In the genomic region with DNA sequence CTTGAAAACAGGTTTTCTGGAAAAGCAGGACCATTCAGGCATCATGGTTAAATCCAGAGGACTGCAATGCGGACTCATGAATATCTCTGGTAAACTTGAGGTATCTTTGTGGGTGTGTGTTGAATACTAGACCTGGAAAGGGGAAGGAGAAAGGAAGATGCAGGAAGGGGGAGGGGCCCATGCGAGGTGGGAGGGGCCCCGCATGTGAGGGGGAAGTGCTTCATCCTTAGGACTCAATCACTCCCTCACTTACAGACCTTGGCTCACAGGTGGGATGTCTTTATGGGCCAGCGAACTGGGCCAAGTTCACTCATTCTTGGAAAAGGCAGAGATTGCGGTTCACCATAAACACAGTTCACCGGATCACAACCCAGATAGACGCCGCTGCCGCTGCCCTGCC, we compare ENCODE assay signal across 11 mouse cellular contexts. TPM values are rescaled to one million over a fixed set of nuclear protein-coding genes. Genes with fewer than 3 reads are reported as not detected.
DNase-seq lines count a peak whose midpoint lies in the region; ATAC-seq and TF ChIP-seq lines count a peak whose summit lies in the region.
"Had no signal": no experiment of that assay in that cellular context is flagged by ENCODE, and none has a peak within 500 bp of the region (broad histone marks: within the 10 kb centered on the region; RNA-seq: fewer than 3 reads in every experiment).

No protein-coding gene starts in this region.

- H3K9me3 ChIP-seq in hindbrain, embryonic 10.5 days, result no peaks in the 10 kb centered on the region
- H3K9me3 ChIP-seq in hindbrain, embryonic 16.5 days (ENCODE audit: control insufficient read depth, low read length), result peaks cover 5% of the 10 kb centered on the region; the same call in 1 of the 2 replicates
- H3K9me3 ChIP-seq in forebrain, embryonic 13.5 days (replicated peaks), result peaks cover 5% of the 10 kb centered on the region
- H3K9me3 ChIP-seq in midbrain, embryonic 15.5 days, result no peaks in the 10 kb centered on the region
- H3K9me3 ChIP-seq: intestine, embryonic 15.5 days had no signal

- peak overlapping the region; percentile 93 for H3K27ac ChIP-seq in hindbrain, embryonic 10.5 days
- H3K27ac ChIP-seq in hindbrain, embryonic 16.5 days (ENCODE audit: low read depth, low read length), result no peak overlapping the region; the same call in 1 of the 2 replicates
- H3K27ac ChIP-seq in forebrain, embryonic 13.5 days, result peak overlapping the region; percentile 86
- peak overlapping the region; percentile 42; the same call in 1 of the 2 replicates for H3K27ac ChIP-seq in kidney, adult 2 months (ENCODE audit: insufficient read depth, low read depth, low read length)
- H3K27ac ChIP-seq in midbrain, embryonic 15.5 days, result peak overlapping the region; percentile 4; the same call in 1 of the 2 replicates
- H3K27ac ChIP-seq in thymus, adult 2 months (ENCODE audit: control insufficient read depth, insufficient read depth, low read length), result no peak overlapping the region
- H3K27ac ChIP-seq: intestine, embryonic 15.5 days had no signal

- no peak for ATAC-seq in hindbrain, embryonic 16.5 days
- no peak for ATAC-seq in forebrain, embryonic 13.5 days
- no peak for ATAC-seq in midbrain, embryonic 15.5 days (replicated peaks)
- ATAC-seq in megakaryocyte, adult 5-6 weeks (ENCODE audit: poor library complexity, severe bottlenecking), result no peak

- no peak overlapping the region for H3K4me2 ChIP-seq in hindbrain, embryonic 16.5 days (ENCODE audit: low read length)
- peak overlapping the region; percentile 43 for H3K4me2 ChIP-seq in forebrain, embryonic 13.5 days
- peak overlapping the region; percentile 13; the same call in 1 of the 2 replicates for H3K4me2 ChIP-seq in midbrain, embryonic 15.5 days
- H3K4me2 ChIP-seq: intestine, embryonic 15.5 days; liver, embryonic 11.5 days had no signal

- no peak for DNase-seq in hindbrain, embryonic 10.5 days (ENCODE audit: low spot score)
- peak; percentile 41 for DNase-seq in kidney, adult 2 months
- DNase-seq in thymus, adult 2 months, result no peak
- DNase-seq in gastrocnemius, adult 18-20 months (ENCODE audit: low spot score), result no peak
- DNase-seq: lung, postnatal 14 days had no signal

- WGBS in hindbrain, embryonic 10.5 days, result 68% methylated on average over 9 of the region's 9 CpGs
- 71% methylated on average over 9 of the region's 9 CpGs for WGBS in hindbrain, embryonic 16.5 days
- 72% methylated on average over 9 of the region's 9 CpGs for WGBS in forebrain, embryonic 13.5 days
- 51% methylated on average over 9 of the region's 9 CpGs for WGBS in kidney, adult 2 months
- WGBS in midbrain, embryonic 15.5 days, result 72% methylated on average over 9 of the region's 9 CpGs
- 80% methylated on average over 9 of the region's 9 CpGs for WGBS in thymus, adult 2 months

- H3K9ac ChIP-seq in hindbrain, embryonic 16.5 days (ENCODE audit: low read depth, low read length), result no peak overlapping the region
- H3K9ac ChIP-seq in forebrain, embryonic 13.5 days, result 0 out of 2 replicates have a peak overlapping the region, but pooled peaks have one; percentile 43
- H3K9ac ChIP-seq in midbrain, embryonic 15.5 days, result no peak overlapping the region
- H3K9ac ChIP-seq: intestine, embryonic 15.5 days had no signal

- peak overlapping the region; percentile 68 for H3K4me3 ChIP-seq in hindbrain, embryonic 10.5 days
- no peak overlapping the region for H3K4me3 ChIP-seq in hindbrain, embryonic 16.5 days (ENCODE audit: low read length)
- H3K4me3 ChIP-seq in forebrain, embryonic 13.5 days, result no peak overlapping the region
- no peak overlapping the region for H3K4me3 ChIP-seq in kidney, adult 2 months (ENCODE audit: insufficient read depth, low read depth, low read length)
- H3K4me3 ChIP-seq in midbrain, embryonic 15.5 days, result no peak overlapping the region
- no peak overlapping the region for H3K4me3 ChIP-seq in thymus, adult 2 months (ENCODE audit: control insufficient read depth, insufficient read depth, low read length)
- H3K4me3 ChIP-seq: intestine, embryonic 15.5 days had no signal

- no peak for TF ChIP-seq POLR2A in kidney, adult 2 months (IDR thresholded peaks at IDR 0.05; ENCODE audit: low read depth, low read length)
- no peak for TF ChIP-seq POLR2A in thymus, adult 2 months (IDR thresholded peaks at IDR 0.05; ENCODE audit: control insufficient read depth, extremely low read depth, insufficient read depth, low read length, poor library complexity)

- peaks cover 45% of the 10 kb centered on the region for H3K36me3 ChIP-seq in hindbrain, embryonic 10.5 days
- no peaks in the 10 kb centered on the region; the same call in 1 of the 2 replicates for H3K36me3 ChIP-seq in hindbrain, embryonic 16.5 days (ENCODE audit: control insufficient read depth, insufficient read depth, low read length)
- H3K36me3 ChIP-seq in forebrain, embryonic 13.5 days (ENCODE audit: poor library complexity, severe bottlenecking), result peaks cover 5% of the 10 kb centered on the region; the same call in 1 of the 2 replicates
- H3K36me3 ChIP-seq in kidney, adult 2 months (ENCODE audit: control insufficient read depth, insufficient read depth, low read length), result no peaks in the 10 kb centered on the region
- H3K36me3 ChIP-seq in midbrain, embryonic 15.5 days (replicated peaks), result no peaks in the 10 kb centered on the region
- H3K36me3 ChIP-seq in thymus, adult 2 months (ENCODE audit: control insufficient read depth, insufficient read depth, low read length), result no peaks in the 10 kb centered on the region

- TF ChIP-seq CTCF in kidney, adult 2 months (conservative IDR thresholded peaks at IDR 0.05; ENCODE audit: insufficient read depth, insufficient read length, low read depth, low read length), result no peak
- no peak for TF ChIP-seq CTCF in thymus, adult 2 months (IDR thresholded peaks at IDR 0.05; ENCODE audit: borderline replicate concordance, control insufficient read depth, extremely low read depth, insufficient read depth, low read length, poor library complexity)

- H3K27me3 ChIP-seq in hindbrain, embryonic 10.5 days (ENCODE audit: insufficient read depth, poor library complexity, severe bottlenecking), result 0 out of 2 replicates have a peak, but pooled peaks cover 3% of the 10 kb centered on the region
- no peaks in the 10 kb centered on the region for H3K27me3 ChIP-seq in hindbrain, embryonic 16.5 days (replicated peaks; ENCODE audit: control insufficient read depth, insufficient read depth, low read length)
- H3K27me3 ChIP-seq in forebrain, embryonic 13.5 days, result no peaks in the 10 kb centered on the region
- no peaks in the 10 kb centered on the region for H3K27me3 ChIP-seq in kidney, adult 2 months (replicated peaks; ENCODE audit: control insufficient read depth, insufficient read depth, low read length)
- no peaks in the 10 kb centered on the region for H3K27me3 ChIP-seq in midbrain, embryonic 15.5 days (replicated peaks)
- peaks cover 8% of the 10 kb centered on the region for H3K27me3 ChIP-seq in thymus, adult 2 months (ENCODE audit: control insufficient read depth, insufficient read depth, low read length)
- H3K27me3 ChIP-seq: intestine, embryonic 15.5 days had no signal

- peaks cover 79% of the 10 kb centered on the region for H3K4me1 ChIP-seq in hindbrain, embryonic 10.5 days (replicated peaks)
- peaks cover 53% of the 10 kb centered on the region for H3K4me1 ChIP-seq in hindbrain, embryonic 16.5 days (ENCODE audit: control insufficient read depth, insufficient read depth, low read depth, low read length)
- peaks cover 79% of the 10 kb centered on the region for H3K4me1 ChIP-seq in forebrain, embryonic 13.5 days
- peaks cover 15% of the 10 kb centered on the region for H3K4me1 ChIP-seq in kidney, adult 2 months (ENCODE audit: control insufficient read depth, insufficient read depth, low read length)
- H3K4me1 ChIP-seq in midbrain, embryonic 15.5 days, result peaks cover 63% of the 10 kb centered on the region
- peaks cover 10% of the 10 kb centered on the region for H3K4me1 ChIP-seq in thymus, adult 2 months (replicated peaks; ENCODE audit: control insufficient read depth, insufficient read depth, low read length)

RNA-seq across cellular contexts. Expression of gene Spsb4, which starts 4.9 kb away (rescaled TPM):
- polyA plus RNA-seq in hindbrain, embryonic 10.5 days (2016; fragmentation: Nextera tagmentation; extraction: Ambion mirVana), result 159 and 169 TPM in 2 replicates
- polyA plus RNA-seq in hindbrain, embryonic 16.5 days (2015; fragmentation: Nextera tagmentation; extraction: Ambion mirVana), result 39.8 and 42.4 TPM in 2 replicates
- polyA plus RNA-seq in forebrain, embryonic 13.5 days (2015; fragmentation: Nextera tagmentation; extraction: Ambion mirVana), result 47.0 and 55.1 TPM in 2 replicates
- 61.5 and 62.5 TPM in 2 replicates for polyA plus RNA-seq in kidney, adult 2 months (2012; rRNA removed)
- polyA plus RNA-seq in midbrain, embryonic 15.5 days (2015; fragmentation: Nextera tagmentation; extraction: Ambion mirVana), result 31.7 and 39.0 TPM in 2 replicates
- polyA plus RNA-seq in thymus, adult 2 months (2012; rRNA removed), result 0.43 and 0.69 TPM in 2 replicates
- total RNA-seq in gastrocnemius, adult 18-20 months (2021), result 1 to 10 TPM; 1.3 to 2.2 TPM
- 3.1 and 4.4 TPM in 2 replicates for total RNA-seq in megakaryocyte, adult 5-6 weeks (2015)
- 4.1 and 4.2 TPM in 2 replicates for total RNA-seq in megakaryocyte, adult 5-6 weeks (2017)

Comparison
In these comparisons a context has a peak if more than half of its experiments do, and no peak if none do; other contexts are left out.
1. H3K27ac ChIP-seq: peak in hindbrain, embryonic 10.5 days (single experiment), forebrain, embryonic 13.5 days (single experiment), kidney, adult 2 months (single experiment) and midbrain, embryonic 15.5 days (single experiment); none in hindbrain, embryonic 16.5 days (single experiment) and thymus, adult 2 months (single experiment).
2. RNA of gene Spsb4, which starts 4.9 kb away (polyA plus RNA-seq): 159 to 169 TPM in hindbrain, embryonic 10.5 days, 61.5 to 62.5 TPM in kidney, adult 2 months, 47.0 to 55.1 TPM in forebrain, embryonic 13.5 days, 39.8 to 42.4 TPM in hindbrain, embryonic 16.5 days and 31.7 to 39.0 TPM in midbrain, embryonic 15.5 days; 0.43 to 0.69 TPM in thymus, adult 2 months; every median in the first group is over 10 times any median in the second.